In the genomic region with DNA sequence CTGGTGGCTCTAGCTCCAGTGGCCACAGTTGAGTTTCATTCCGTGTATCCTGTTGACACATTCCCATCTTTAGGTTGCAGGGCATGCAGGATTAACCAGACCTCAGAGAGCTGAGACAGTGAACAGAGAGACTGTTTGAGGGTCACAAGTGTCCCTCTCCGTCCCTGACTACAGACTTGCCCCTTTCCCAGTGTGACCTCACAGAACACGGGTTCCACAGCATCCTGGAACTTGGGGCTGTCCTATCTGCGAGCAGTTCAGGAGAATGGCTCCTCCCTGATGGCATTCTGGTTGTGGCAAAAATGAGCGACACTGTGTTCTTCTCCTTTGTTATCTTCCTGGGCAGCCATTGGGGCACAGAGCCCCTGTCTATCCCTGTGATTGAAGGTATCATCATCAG, we compare ENCODE assay signal across 8 mouse cellular contexts. TPM values are rescaled to one million over a fixed set of nuclear protein-coding genes. Genes with fewer than 3 reads are reported as not detected.
DNase-seq lines count a peak whose midpoint lies in the region; ATAC-seq and TF ChIP-seq lines count a peak whose summit lies in the region.

A gene (minus strand): TSS at position 112 of the 400 bp plus-strand sequence.

- no peak for TF ChIP-seq POLR2A in myocyte (IDR thresholded peaks at IDR 0.05; ENCODE audit: insufficient read length, low read depth)

- intact Hi-C loops in left cerebral cortex, postnatal 14 days (cut with DNase I) = no loop called here

- H3K4me2 ChIP-seq in heart, embryonic 13.5 days = no peak within 1 kb of the TSS
- H3K4me2 ChIP-seq in myocyte (ENCODE audit: low read depth) = no peak within 1 kb of the TSS

- no peak within 1 kb of the TSS for H3K27ac ChIP-seq in embryonic facial prominence, embryonic 10.5 days (replicated peaks)
- H3K27ac ChIP-seq in heart, embryonic 13.5 days (replicated peaks) = no peak within 1 kb of the TSS

- H3K79me2 ChIP-seq in myocyte (ENCODE audit: control insufficient read depth, insufficient read depth) = peaks cover 3% of the 10 kb centered on the region

- no peaks in the 10 kb centered on the region for H3K36me3 ChIP-seq in embryonic facial prominence, embryonic 10.5 days (replicated peaks)
- no peaks in the 10 kb centered on the region for H3K36me3 ChIP-seq in heart, embryonic 13.5 days
- H3K36me3 ChIP-seq in myocyte (ENCODE audit: control insufficient read depth, insufficient read depth) = no peaks in the 10 kb centered on the region

- H3K4me3 ChIP-seq in embryonic facial prominence, embryonic 10.5 days = no peak within 1 kb of the TSS
- no peak within 1 kb of the TSS for H3K4me3 ChIP-seq in heart, embryonic 13.5 days
- no peak within 1 kb of the TSS for H3K4me3 ChIP-seq in myocyte

- H3ac ChIP-seq in myocyte (ENCODE audit: control insufficient read depth, insufficient read length) = no peak within 1 kb of the TSS

- H3K9me3 ChIP-seq in embryonic facial prominence, embryonic 10.5 days = no peaks in the 10 kb centered on the region
- no peaks in the 10 kb centered on the region for H3K9me3 ChIP-seq in heart, embryonic 13.5 days

- no peak within 1 kb of the TSS for H3K9ac ChIP-seq in heart, embryonic 13.5 days

- ATAC-seq in heart, embryonic 13.5 days (ENCODE audit: extremely low read depth, insufficient number of reproducible peaks, low FRiP score, low TSS enrichment) = no peak

- WGBS in embryonic facial prominence, embryonic 10.5 days = 82% methylated on average over 5 of the region's 5 CpGs
- WGBS in heart, embryonic 13.5 days = 69% methylated on average over 5 of the region's 5 CpGs

- no peak for DNase-seq in left cerebral cortex, adult 18-20 months (ENCODE audit: low spot score in 2 of 2)
- DNase-seq in left cerebral cortex, adult 9 months (ENCODE audit: low spot score in 2 of 2) = no peak
- DNase-seq in embryonic facial prominence, embryonic 10.5 days (ENCODE audit: low spot score) = no peak
- no peak for DNase-seq in left cerebral cortex, postnatal 14 days (ENCODE audit: low spot score in 2 of 2)
- DNase-seq in embryo, embryonic 10 days (ENCODE audit: low spot score) = no peak
- no peak for DNase-seq in ovary, postnatal 10 days (ENCODE audit: low spot score)

- H3K27me3 ChIP-seq in embryonic facial prominence, embryonic 10.5 days (replicated peaks; ENCODE audit: low read depth, poor library complexity, severe bottlenecking) = no peaks in the 10 kb centered on the region
- H3K27me3 ChIP-seq in heart, embryonic 13.5 days (replicated peaks) = 0 out of 2 replicates have a peak, but pooled peaks cover 5% of the 10 kb centered on the region
- H3K27me3 ChIP-seq in myocyte (ENCODE audit: control insufficient read depth, insufficient read depth, insufficient read length) = peaks cover 19% of the 10 kb centered on the region

- H3K4me1 ChIP-seq in embryonic facial prominence, embryonic 10.5 days = no peaks in the 10 kb centered on the region; the same call in 1 of the 2 replicates
- peaks cover 4% of the 10 kb centered on the region; the same call in 1 of the 2 replicates for H3K4me1 ChIP-seq in heart, embryonic 13.5 days

TF ChIP-seq in myocyte, 11 proteins besides CTCF, POLR2A, EP300 and RAD21:
- no peak for TF ChIP-seq MYOG (IDR thresholded peaks at IDR 0.05; ENCODE audit: control insufficient read depth in 1 of 3, insufficient read depth in 1 of 3, insufficient read length in 2 of 3, low read depth in 2 of 3)
- no peak for TF ChIP-seq SRF (IDR thresholded peaks at IDR 0.05; ENCODE audit: control insufficient read depth, insufficient read length, low read depth)
- no peak for TF ChIP-seq TCF12 (IDR thresholded peaks at IDR 0.05; ENCODE audit: insufficient read depth, poor library complexity, severe bottlenecking)
- TF ChIP-seq E2F4 (IDR thresholded peaks at IDR 0.05; ENCODE audit: insufficient read depth) = no peak
- TF ChIP-seq POLR2AphosphoS2 (IDR thresholded peaks at IDR 0.05; ENCODE audit: insufficient read length, low read depth) = no peak
- TF ChIP-seq REST (IDR thresholded peaks at IDR 0.05; ENCODE audit: insufficient read depth, insufficient read length) = no peak
- TF ChIP-seq MAX (IDR thresholded peaks at IDR 0.05; ENCODE audit: low read depth) = no peak
TF ChIP-seq in myocyte: peak in this region for 0.

RNA-seq across cellular contexts. Expression of the gene that starts here (rescaled TPM):
- 100 to 1,000 TPM; 338 to 340 TPM for total RNA-seq in left cerebral cortex, adult 18-20 months (2021)
- polyA plus RNA-seq in embryonic facial prominence, embryonic 10.5 days (2016; fragmentation: Nextera tagmentation; extraction: Ambion mirVana) = 137 and 141 TPM in 2 replicates
- 85.5 and 90.6 TPM in 2 replicates for polyA plus RNA-seq in heart, embryonic 13.5 days (2015; fragmentation: Nextera tagmentation; extraction: Ambion mirVana)
- total RNA-seq in left cerebral cortex, postnatal 14 days (2021) = 100 to 1,000 TPM; 273 to 294 TPM
- polyA plus RNA-seq in myocyte (2012; fragmentation: generic; extraction: Trizol) = 111 TPM
